Mouse (Mus musculus) embryonic facial prominence, embryonic 14.5 days (tissue): ENCODE measurements around the gene Alox5ap. TPM values are rescaled to one million over a fixed set of nuclear protein-coding genes. Genes with fewer than 3 reads are reported as not detected.

Experiments used
- microRNA-seq: library from miRNA; unstranded; fragments of <30 nt; microRNA quantifications from one replicate; pipeline ENCODE4, GENCODE M21; 2016; ENCODE audit warnings: borderline number of aligned reads
- polyA plus RNA-seq: library from polyadenylated mRNA; unstranded; fragments of >200 nt; fragmentation: Nextera tagmentation; extraction: Ambion mirVana; gene quantifications from 2 replicates; pipeline ENCODE4 v1.2.1, GENCODE M21; 2014

Gene Alox5ap
- polyA plus RNA-seq, 1 experiment from 2014 or later: 17.4 TPM

Small RNA genes lying within 50 kb of the gene (microRNA-seq; reads per million reads assigned to microRNA genes)
- not detected for gene Gm24105

Other genes with a start within 250 kb of the Alox5ap start
- gene Uspl1, start 80.4 kb upstream of the Alox5ap start, polyA plus RNA-seq: 41.5 and 45.6 TPM in 2 replicates
- 1,171 and 1,256 TPM in 2 replicates for gene Hmgb1, start 80.3 kb upstream of the Alox5ap start, polyA plus RNA-seq
- gene Medag, start 147.0 kb downstream of the Alox5ap start, polyA plus RNA-seq: 3.1 and 3.3 TPM in 2 replicates
- 0.80 and 1.1 TPM in 2 replicates for gene Tex26, start 174.9 kb downstream of the Alox5ap start, polyA plus RNA-seq